Mouse (Mus musculus): ENCODE measurements around the gene Sult1c2. TPM values are rescaled to one million over a fixed set of nuclear protein-coding genes. Genes with fewer than 3 reads are reported as not detected.
"Not testable (repeated sequence)": the region's sequence is repeated elsewhere in the genome, so short reads cannot be mapped to it uniquely, and the experiment has no call there.

The Sult1c2 gene
- total RNA-seq (2022): not detected

GRCm38 (mm10) chr17:53846206-53846605 is at the start of gene Sult1c2:
Sult1c2 (minus strand) TSS chr17:53846339.
- no peak for DNase-seq (ENCODE audit: low spot score in 2 of 2)

GRCm38 (mm10) chr17:53879006-53879675 is 33.0 kb upstream of the Sult1c2 start:
- DNase-seq (ENCODE audit: low spot score in 2 of 2): not testable (repeated sequence)

- DNase-seq (ENCODE audit: low spot score in 2 of 2): no peak
Observed at GRCm38 (mm10) chr17:53874433-53874832, 28.3 kb upstream of the Sult1c2 start.

- no peak for DNase-seq (ENCODE audit: low spot score in 2 of 2)
Observed at GRCm38 (mm10) chr17:53872192-53872591, 26.1 kb upstream of the Sult1c2 start.

- no peak for DNase-seq (ENCODE audit: low spot score in 2 of 2)
Observed at GRCm38 (mm10) chr17:53869931-53870330, 23.8 kb upstream of the Sult1c2 start.

GRCm38 (mm10) chr17:53865260-53865955 is 19.3 kb upstream of the Sult1c2 start:
- DNase-seq (ENCODE audit: low spot score in 2 of 2): no peak

GRCm38 (mm10) chr17:53860548-53860947 is 14.4 kb upstream of the Sult1c2 start:
- no peak for DNase-seq (ENCODE audit: low spot score in 2 of 2)

GRCm38 (mm10) chr17:53854992-53855391 is 8.9 kb upstream of the Sult1c2 start:
- no peak for DNase-seq (ENCODE audit: low spot score in 2 of 2)

- DNase-seq (ENCODE audit: low spot score in 2 of 2): no peak
Observed at GRCm38 (mm10) chr17:53845796-53846195, 343 bp downstream of the Sult1c2 start.

GRCm38 (mm10) chr17:53833366-53833765 is 12.8 kb downstream of the Sult1c2 start:
- no peak for DNase-seq (ENCODE audit: low spot score in 2 of 2)

GRCm38 (mm10) chr17:53803974-53804373 is 42.2 kb downstream of the Sult1c2 start:
- not testable (repeated sequence) for DNase-seq (ENCODE audit: low spot score in 2 of 2)

GRCm38 (mm10) chr17:53783381-53783780 is 62.8 kb downstream of the Sult1c2 start:
- DNase-seq (ENCODE audit: low spot score in 2 of 2): no peak

Other genes with a start within 250 kb of the Sult1c2 start
- under 1 TPM; 0.11 to 0.19 (median 0.15) TPM for gene Sgo1, start 157.0 kb downstream of the Sult1c2 start, total RNA-seq (2022)
- not detected for gene Sult1c1, start 144.3 kb upstream of the Sult1c2 start, total RNA-seq (2022)

Measured in left cerebral cortex, adult 8-10 months (tissue).